Mouse (Mus musculus) embryonic facial prominence, embryonic 11.5 days (tissue): ENCODE measurements around the gene Zbtb25. TPM values are rescaled to one million over a fixed set of nuclear protein-coding genes. Genes with fewer than 3 reads are reported as not detected.

Source experiments
- ATAC-seq: fragments of 200-750 bp; cut with Nextera tagmentation; replicated peaks from 2 replicates; pipeline ENCODE4 v1.8.0; 2017; ENCODE audit warnings: low read depth; ENCODE audit not compliant: insufficient number of reproducible peaks, low FRiP score, low TSS enrichment
- DNase-seq: peaks from one replicate; pipeline ENCODE4 v3.0.0-alpha.2; 2015; ENCODE audit warnings: low spot score
- H3K27ac ChIP-seq: fragments of 300-500 bp; sonication (generic); replicated peaks from 2 replicates; pipeline ENCODE4 v1.5.1; 2014; ENCODE audit warnings: mild to moderate bottlenecking, low read depth, low read length, control low read depth
- H3K27me3 ChIP-seq: fragments of 300-500 bp; sonication (generic); 2 replicates; pipeline ENCODE4 v1.6.1; 2014; ENCODE audit warnings: mild to moderate bottlenecking, low read length, moderate library complexity, mixed read lengths; ENCODE audit not compliant: control insufficient read depth, insufficient read depth
- H3K36me3 ChIP-seq: fragments of 300-500 bp; sonication (generic); replicated peaks from 2 replicates; pipeline ENCODE4 v1.6.1; 2014; ENCODE audit warnings: low read depth, mild to moderate bottlenecking, low read length, moderate library complexity, mixed read lengths; ENCODE audit not compliant: control insufficient read depth, insufficient read depth
- H3K4me1 ChIP-seq: fragments of 300-500 bp; sonication (generic); 2 replicates; pipeline ENCODE4 v1.6.1; 2014; ENCODE audit warnings: low read length, mixed read lengths; ENCODE audit not compliant: control insufficient read depth, insufficient read depth
- H3K4me2 ChIP-seq: fragments of 300-500 bp; sonication (generic); 2 replicates; pipeline ENCODE4 v1.6.1; 2014; ENCODE audit warnings: low read depth, mild to moderate bottlenecking, control low read depth, low read length, moderate library complexity
- H3K4me3 ChIP-seq: fragments of 300-500 bp; sonication (generic); 2 replicates; pipeline ENCODE4 v1.5.1; 2014; ENCODE audit warnings: low read depth, low read length, control low read depth
- H3K9ac ChIP-seq: fragments of 300-500 bp; sonication (generic); replicated peaks from 2 replicates; pipeline ENCODE4 v1.6.1; 2014; ENCODE audit warnings: mild to moderate bottlenecking, control low read depth, low read length
- H3K9me3 ChIP-seq: fragments of 300-500 bp; sonication (generic); replicated peaks from 2 replicates; pipeline ENCODE4 v1.6.1; 2016; ENCODE audit warnings: mild to moderate bottlenecking, low read length, inconsistent platforms, mixed read lengths; ENCODE audit not compliant: control insufficient read depth
- WGBS: fragments of 180-500 bp; shearing (Covaris S2); extraction: QIAGEN DNeasy Blood & Tissue Kit; methylation state at CpG from one replicate; pipeline ENCODE4 v1.1.7; 2014; 5-methylcytosine and 5-hydroxymethylcytosine counted together
- polyA plus RNA-seq: library from polyadenylated mRNA; unstranded; fragments of >200 nt; fragmentation: Nextera tagmentation; extraction: Ambion mirVana; gene quantifications from 2 replicates; pipeline ENCODE4 v1.2.1, GENCODE M21; 2014

The Zbtb25 gene
- polyA plus RNA-seq, 1 experiment from 2014 or later, result 21.2 TPM

DNA sequence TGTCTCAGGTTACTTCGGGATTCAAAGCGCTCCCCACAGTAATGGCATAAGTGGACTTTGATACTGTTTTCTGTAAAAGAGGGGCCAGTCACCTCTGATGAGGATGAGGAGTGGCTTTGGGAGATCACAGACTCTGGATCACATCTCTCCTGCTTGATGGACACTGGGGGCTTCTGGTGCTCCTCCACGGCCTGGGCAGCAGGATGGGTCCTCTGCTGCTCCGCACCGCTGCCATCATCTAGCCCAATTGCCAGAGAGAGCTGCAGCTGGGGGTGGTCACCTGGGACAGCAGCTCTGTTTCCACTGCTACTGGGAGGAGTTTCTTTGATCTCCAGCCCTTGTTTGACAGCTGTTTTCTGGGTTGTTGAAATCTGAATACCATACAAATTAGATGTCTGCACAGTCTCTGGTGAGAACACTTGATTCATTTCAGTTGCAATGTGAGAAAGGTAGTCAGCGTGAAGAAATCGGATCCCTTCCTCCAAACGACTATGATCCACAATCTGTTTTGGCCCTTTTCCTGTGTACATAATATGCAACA, 19.7 kb downstream of the Zbtb25 start:
- ATAC-seq, result no peak
- H3K4me2 ChIP-seq, result no peak overlapping the region
- peak overlapping the region; percentile 18; the same call in 1 of the 2 replicates for H3K9ac ChIP-seq
- peak; percentile 28 for DNase-seq
- H3K27ac ChIP-seq, result no peak overlapping the region
- H3K4me3 ChIP-seq, result no peak overlapping the region
- 66% methylated on average over 8 of the region's 8 CpGs for WGBS
- no peaks in the 10 kb centered on the region for H3K27me3 ChIP-seq
- H3K9me3 ChIP-seq, result no peaks in the 10 kb centered on the region
- H3K36me3 ChIP-seq, result peaks cover 3% of the 10 kb centered on the region
- no peaks in the 10 kb centered on the region for H3K4me1 ChIP-seq

DNA sequence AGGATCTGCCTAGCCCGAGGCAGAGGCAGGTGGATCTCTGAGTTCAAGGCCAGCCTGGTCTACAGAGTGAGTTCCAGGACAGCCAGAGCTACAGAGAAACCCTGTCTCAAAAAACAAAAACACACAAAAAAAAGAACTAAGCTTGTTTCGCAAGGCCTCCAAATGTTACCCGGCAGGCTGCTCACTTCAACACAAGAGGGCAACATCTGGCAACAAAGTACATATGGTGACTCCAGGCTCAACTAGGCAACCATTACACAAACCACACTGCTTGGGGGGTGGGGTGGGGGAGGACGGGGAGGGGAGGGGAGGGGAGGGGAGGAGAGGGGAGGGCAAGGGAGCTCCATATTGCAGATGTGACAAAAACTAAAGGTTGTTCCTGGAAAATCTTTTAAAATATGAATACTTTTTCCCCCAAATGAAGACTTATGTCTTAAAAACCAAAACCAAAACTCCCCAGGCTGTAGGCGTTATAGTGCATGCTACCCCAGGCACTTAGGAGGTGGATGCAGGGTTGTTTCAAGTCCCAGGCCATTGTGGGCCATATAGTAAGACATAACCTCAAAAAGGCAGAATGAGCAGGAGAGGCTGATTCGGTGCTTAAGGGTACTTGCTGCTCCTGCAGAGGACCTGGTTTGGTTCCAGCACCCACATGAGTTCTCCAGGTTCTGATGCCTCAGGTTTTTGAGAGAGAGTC, 23.5 kb downstream of the Zbtb25 start:
- no peak overlapping the region for H3K9ac ChIP-seq
- H3K27me3 ChIP-seq, result no peaks in the 10 kb centered on the region
- H3K36me3 ChIP-seq, result peaks cover 3% of the 10 kb centered on the region
- 78% methylated on average over 5 of the region's 6 CpGs for WGBS
- H3K4me1 ChIP-seq, result no peaks in the 10 kb centered on the region
- no peak overlapping the region for H3K4me3 ChIP-seq
- no peaks in the 10 kb centered on the region for H3K9me3 ChIP-seq
- ATAC-seq (no peak), DNase-seq (no peak)
- no peak overlapping the region for H3K27ac ChIP-seq
- no peak overlapping the region for H3K4me2 ChIP-seq

GRCm38 (mm10) chr12:76341080-76341479, 28.3 kb downstream of the Zbtb25 start:
- ATAC-seq (no peak), DNase-seq (peak; percentile 75)
- Histone ChIP-seq H3K9me3 (no peaks in the 10 kb centered on the region), H3K4me3 (no peak overlapping the region), H3K27ac (no peak overlapping the region), H3K36me3 (no peaks in the 10 kb centered on the region), H3K4me1 (no peaks in the 10 kb centered on the region), H3K9ac (no peak overlapping the region), H3K27me3 (no peaks in the 10 kb centered on the region), H3K4me2 (no peak overlapping the region)
- 6% methylated on average over 4 of the region's 4 CpGs for WGBS

- no peak overlapping the region for H3K4me2 ChIP-seq
- no peaks in the 10 kb centered on the region for H3K36me3 ChIP-seq
- H3K27me3 ChIP-seq, result no peaks in the 10 kb centered on the region
- no peak overlapping the region for H3K9ac ChIP-seq
- DNase-seq (no peak), ATAC-seq (no peak)
- H3K4me3 ChIP-seq, result no peak overlapping the region
- no peak overlapping the region for H3K27ac ChIP-seq
- no peaks in the 10 kb centered on the region for H3K4me1 ChIP-seq
- no peaks in the 10 kb centered on the region for H3K9me3 ChIP-seq
- WGBS, result 80% methylated on average over 17 of the region's 17 CpGs
Measured at GRCm38 (mm10) chr12:76336111-76336965, 33.1 kb downstream of the Zbtb25 start.

DNA sequence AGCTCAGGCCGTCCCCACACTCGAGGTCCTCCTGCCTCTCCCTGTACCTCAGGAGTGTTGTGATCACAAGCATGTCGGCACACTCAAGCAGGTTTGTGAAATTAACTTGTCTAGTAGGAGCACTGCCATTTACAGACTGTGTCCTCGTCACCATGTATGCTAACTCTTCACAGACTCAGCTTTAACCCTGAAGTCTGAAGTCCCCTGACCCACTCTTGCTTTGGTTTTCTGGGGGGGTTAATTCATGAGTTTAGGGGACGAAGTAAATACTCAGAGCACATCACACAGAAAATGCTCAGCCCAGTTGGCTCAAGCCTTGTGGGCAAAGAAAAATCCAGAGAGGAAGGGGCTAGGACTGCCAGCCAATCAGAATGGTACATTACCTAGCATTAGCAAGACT, 33.8 kb downstream of the Zbtb25 start:
- Histone ChIP-seq H3K27me3 (no peaks in the 10 kb centered on the region), H3K9me3 (no peaks in the 10 kb centered on the region), H3K36me3 (no peaks in the 10 kb centered on the region), H3K4me3 (no peak overlapping the region), H3K9ac (no peak overlapping the region), H3K4me1 (no peaks in the 10 kb centered on the region), H3K27ac (no peak overlapping the region), H3K4me2 (no peak overlapping the region)
- 82% methylated on average over 5 of the region's 5 CpGs for WGBS
- DNase-seq (no peak), ATAC-seq (no peak)

DNA sequence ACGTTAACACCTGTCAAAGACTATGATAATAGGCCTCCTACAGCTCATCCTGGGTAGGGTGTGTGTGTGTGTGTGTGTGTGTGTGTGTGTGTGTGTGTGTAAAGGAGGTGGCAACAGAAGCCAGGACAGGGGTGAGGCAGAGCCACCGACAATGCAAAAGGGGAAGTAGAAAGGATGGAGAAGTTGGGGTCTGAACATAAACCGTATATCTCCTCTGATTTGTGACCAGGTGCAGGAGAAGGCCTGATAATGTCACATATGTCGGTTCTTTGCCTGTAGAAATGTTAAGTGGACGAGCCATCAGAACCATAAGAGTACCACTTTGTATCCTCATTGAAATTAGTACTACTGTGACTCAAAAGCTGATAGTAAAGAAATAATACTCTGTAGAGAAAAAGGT, 35.7 kb downstream of the Zbtb25 start:
- ATAC-seq (no peak), DNase-seq (no peak)
- no peaks in the 10 kb centered on the region for H3K27me3 ChIP-seq
- no peak overlapping the region for H3K27ac ChIP-seq
- H3K36me3 ChIP-seq, result no peaks in the 10 kb centered on the region
- no peaks in the 10 kb centered on the region for H3K4me1 ChIP-seq
- H3K9me3 ChIP-seq, result no peaks in the 10 kb centered on the region
- no peak overlapping the region for H3K4me3 ChIP-seq
- H3K9ac ChIP-seq, result no peak overlapping the region
- WGBS, result 91% methylated on average over 5 of the region's 5 CpGs
- H3K4me2 ChIP-seq, result no peak overlapping the region

- H3K27ac ChIP-seq, result no peak overlapping the region
- H3K9ac ChIP-seq, result no peak overlapping the region
- H3K4me2 ChIP-seq, result no peak overlapping the region
- no peak for DNase-seq
- H3K9me3 ChIP-seq, result no peaks in the 10 kb centered on the region
- no peak for ATAC-seq
- WGBS, result 90% methylated on average over 6 of the region's 6 CpGs
- no peaks in the 10 kb centered on the region for H3K27me3 ChIP-seq
- H3K36me3 ChIP-seq, result no peaks in the 10 kb centered on the region
- H3K4me3 ChIP-seq, result no peak overlapping the region
- no peaks in the 10 kb centered on the region for H3K4me1 ChIP-seq
Measured at GRCm38 (mm10) chr12:76328567-76329354, 40.6 kb downstream of the Zbtb25 start.
